In the genomic region with DNA sequence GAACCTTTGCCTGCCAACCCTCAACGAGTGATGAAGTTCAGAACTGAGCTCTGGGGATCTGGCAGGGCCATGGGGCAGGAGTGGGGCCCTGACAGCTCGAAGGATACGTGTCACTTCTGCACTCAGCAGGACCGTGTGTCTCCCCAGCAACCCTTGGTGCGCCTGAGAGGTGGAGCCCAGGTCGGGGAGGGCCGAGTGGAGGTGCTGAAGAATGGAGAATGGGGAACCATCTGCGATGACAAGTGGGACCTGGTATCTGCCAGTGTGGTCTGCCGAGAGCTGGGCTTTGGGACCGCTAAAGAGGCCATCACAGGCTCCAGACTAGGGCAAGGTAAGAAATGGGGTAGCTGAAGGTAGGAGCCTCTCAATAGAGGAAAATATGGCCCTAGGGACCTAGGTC, we compare ENCODE assay signal across 2 mouse cellular contexts. TPM values are rescaled to one million over a fixed set of nuclear protein-coding genes. Genes with fewer than 3 reads are reported as not detected.
"Had no signal": no experiment of that assay in that cellular context is flagged by ENCODE, and none has a peak within 500 bp of the region (broad histone marks: within the 10 kb centered on the region; RNA-seq: fewer than 3 reads in every experiment).

No protein-coding gene starts in this region.

RNA-seq across cellular contexts. Expression of a gene that starts 54.3 kb away (rescaled TPM):
- total RNA-seq: liver, adult 2 months; midbrain, postnatal 0 days had no signal
